Mouse (Mus musculus): ENCODE data around the gene Nceh1. TPM values are rescaled to one million over a fixed set of nuclear protein-coding genes. Genes with fewer than 3 reads are reported as not detected.
"Not testable (repeated sequence)": the region's sequence is repeated elsewhere in the genome, so short reads cannot be mapped to it uniquely, and the experiment has no call there.

The Nceh1 gene
- polyA plus RNA-seq, 1 experiment, result 49.9 TPM

DNA sequence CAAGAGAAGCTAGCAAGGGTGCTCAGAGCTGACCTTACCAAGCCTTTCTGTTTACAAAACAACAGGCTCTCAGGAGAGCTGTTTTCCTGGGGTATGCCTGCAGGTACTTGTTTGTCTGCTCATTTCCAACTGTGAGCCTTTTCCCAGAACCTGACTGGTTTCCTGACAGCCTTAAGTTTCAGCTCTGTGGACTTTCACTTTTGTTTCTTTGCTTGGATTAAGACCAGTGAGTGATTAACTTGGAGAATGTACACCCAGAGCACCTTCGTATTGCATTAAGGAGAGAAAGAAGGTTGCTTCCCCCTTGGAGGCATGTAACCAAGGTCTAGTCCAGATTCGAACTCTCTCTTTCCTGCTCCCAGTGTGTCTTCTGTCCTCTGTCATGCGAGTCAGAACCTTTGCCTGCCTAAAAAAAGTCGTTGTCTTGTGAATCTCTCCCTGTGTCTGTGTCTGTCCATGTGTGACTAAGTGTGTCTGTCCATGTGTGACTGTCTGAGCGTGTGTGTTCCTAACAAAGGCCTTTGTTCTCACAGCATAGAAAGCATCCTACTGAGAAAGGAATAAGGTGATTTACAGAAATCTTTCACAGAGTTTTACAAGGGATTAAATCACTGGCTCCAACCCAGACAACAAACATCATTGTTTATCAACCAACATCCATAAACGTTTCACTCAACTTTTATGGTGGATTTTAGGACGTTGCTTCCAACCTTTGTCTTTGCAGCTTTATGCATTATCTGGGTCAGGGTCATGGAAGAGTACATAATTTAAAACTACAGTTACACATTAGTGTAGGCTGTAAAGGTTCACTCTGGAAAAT lies 90.4 kb downstream of the Nceh1 start:
- no peak for DNase-seq (ENCODE audit: extremely low spot score in 1 of 2, low spot score in 1 of 2)

GRCm38 (mm10) chr3:27279286-27279925 lies 96.6 kb downstream of the Nceh1 start:
- not testable (repeated sequence) for DNase-seq (ENCODE audit: extremely low spot score in 1 of 2, low spot score in 1 of 2)

- no peak for DNase-seq (ENCODE audit: extremely low spot score in 1 of 2, low spot score in 1 of 2)
Measured at GRCm38 (mm10) chr3:27280280-27280749, 97.5 kb downstream of the Nceh1 start.

DNA sequence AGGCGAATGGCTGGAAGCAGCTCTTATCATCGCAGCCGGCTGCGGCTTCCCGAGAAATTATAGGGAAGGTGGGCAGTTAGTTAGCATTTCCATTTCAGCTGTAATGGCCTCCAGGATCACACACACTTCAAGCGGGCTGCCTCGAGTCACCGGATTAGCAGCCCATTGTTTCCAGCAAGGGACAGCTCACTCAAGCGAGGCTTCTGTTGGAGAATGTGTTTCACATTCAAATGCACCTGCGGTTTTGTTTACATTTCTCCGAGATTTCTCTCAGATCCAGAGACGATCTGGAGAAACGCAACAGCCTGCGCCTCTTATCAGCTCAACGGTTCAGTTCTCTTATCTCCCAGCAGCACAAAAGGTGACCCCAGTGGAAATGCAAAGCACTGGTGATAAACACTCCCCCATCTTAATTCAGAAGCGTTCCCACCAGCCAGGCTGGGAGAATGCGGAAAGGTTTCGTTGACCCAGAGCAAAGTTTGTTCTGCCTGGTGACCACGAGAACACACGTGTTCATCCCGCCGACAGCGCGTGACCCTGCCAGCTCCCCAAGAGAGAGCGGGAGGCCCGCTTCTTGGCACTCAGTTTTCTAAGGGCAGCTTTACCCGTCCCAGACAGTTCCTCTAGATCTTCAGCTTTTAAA lies 100.4 kb downstream of the Nceh1 start:
- DNase-seq (ENCODE audit: extremely low spot score in 1 of 2, low spot score in 1 of 2), result peak in 1 of 2 experiments; percentile 5

- no peak for DNase-seq (ENCODE audit: extremely low spot score in 1 of 2, low spot score in 1 of 2)
Measured at GRCm38 (mm10) chr3:27283796-27284195, 101.0 kb downstream of the Nceh1 start.

DNA sequence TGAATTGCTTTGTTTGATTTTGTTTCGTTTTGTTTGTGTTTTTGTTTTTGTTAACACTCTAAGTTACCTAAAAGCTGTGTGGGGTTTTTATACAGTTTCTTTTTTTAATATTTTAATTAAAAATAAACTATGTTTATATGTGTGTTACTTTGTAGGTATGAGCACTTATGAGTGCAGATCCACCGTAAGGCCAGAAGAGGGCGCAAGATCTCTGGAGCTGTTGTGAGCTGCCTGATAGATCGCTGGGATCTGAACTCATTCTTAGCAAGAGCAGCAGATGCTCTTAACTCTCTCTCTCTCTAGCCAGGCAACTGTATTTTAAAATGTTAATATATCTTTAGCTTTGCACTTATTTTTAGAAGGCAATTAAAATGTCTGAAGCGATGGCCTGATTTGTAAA lies 101.5 kb downstream of the Nceh1 start:
- DNase-seq (ENCODE audit: extremely low spot score in 1 of 2, low spot score in 1 of 2), result no peak

DNA sequence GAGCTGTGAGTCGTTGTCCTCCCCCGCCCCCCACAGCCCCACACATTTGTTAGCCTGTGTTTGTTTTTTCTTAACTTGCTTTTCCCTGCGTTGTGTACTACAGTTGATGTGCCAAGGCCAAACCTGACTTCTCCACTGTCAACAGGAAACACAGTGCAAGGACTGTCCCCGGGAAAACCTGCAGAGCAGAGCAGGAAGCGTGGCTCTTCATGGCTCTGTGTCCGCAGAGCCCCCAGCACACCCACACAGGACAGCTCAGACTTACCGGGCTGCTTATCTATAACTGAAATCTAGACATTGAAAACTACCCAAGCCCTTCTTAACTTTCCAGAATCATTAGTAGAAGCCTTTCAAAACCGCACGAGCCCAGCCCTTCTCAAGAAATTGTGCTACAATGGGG lies 102.3 kb downstream of the Nceh1 start:
- no peak for DNase-seq (ENCODE audit: extremely low spot score in 1 of 2, low spot score in 1 of 2)

- DNase-seq (ENCODE audit: extremely low spot score in 1 of 2, low spot score in 1 of 2), result no peak
Measured at GRCm38 (mm10) chr3:27288301-27288700, 105.5 kb downstream of the Nceh1 start.

GRCm38 (mm10) chr3:27288909-27289308 lies 106.1 kb downstream of the Nceh1 start:
- no peak for DNase-seq (ENCODE audit: extremely low spot score in 1 of 2, low spot score in 1 of 2)

DNA sequence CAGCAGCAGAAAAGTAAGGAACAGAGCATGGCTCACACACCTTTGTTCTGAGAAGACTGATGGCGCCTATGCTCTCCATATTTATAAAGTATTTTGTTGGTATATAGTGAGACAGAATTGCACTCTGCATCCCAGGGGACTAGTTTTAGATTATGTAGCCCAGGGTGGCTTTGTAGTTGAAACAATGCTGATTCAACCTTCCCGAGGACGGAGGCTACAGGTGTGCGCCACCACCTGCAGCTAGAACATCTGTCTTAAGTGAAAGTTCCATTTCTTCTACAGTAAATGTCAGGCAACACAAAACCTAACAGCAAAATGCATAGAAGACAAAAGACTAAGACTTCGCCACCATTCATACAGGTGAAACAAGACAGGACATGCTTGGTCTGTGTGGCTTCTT lies 107.5 kb downstream of the Nceh1 start:
- no peak for DNase-seq (ENCODE audit: extremely low spot score in 1 of 2, low spot score in 1 of 2)

GRCm38 (mm10) chr3:27290945-27291344 lies 108.2 kb downstream of the Nceh1 start:
- not testable (repeated sequence) for DNase-seq (ENCODE audit: extremely low spot score in 1 of 2, low spot score in 1 of 2)

DNA sequence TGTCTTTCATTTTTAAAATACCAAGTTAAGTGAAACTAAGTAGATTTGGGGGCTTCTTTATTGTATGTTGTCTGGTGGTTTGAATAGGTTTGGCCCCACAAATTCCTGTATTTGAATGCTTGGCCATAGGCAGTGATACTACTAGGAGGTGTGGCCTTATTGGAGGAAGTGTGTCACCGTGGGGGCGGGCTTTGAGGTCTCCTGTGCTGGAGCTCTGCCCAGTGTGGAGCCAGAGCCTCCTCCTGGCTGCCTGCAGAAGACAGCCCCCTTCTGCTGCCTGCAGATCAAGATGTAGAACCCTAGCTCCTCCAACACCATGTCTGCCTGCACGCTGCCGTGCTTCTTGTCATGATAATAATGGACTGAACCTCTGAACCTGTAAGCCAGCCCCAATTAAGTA lies 108.6 kb downstream of the Nceh1 start:
- not testable (repeated sequence) for DNase-seq (ENCODE audit: extremely low spot score in 1 of 2, low spot score in 1 of 2)

DNA sequence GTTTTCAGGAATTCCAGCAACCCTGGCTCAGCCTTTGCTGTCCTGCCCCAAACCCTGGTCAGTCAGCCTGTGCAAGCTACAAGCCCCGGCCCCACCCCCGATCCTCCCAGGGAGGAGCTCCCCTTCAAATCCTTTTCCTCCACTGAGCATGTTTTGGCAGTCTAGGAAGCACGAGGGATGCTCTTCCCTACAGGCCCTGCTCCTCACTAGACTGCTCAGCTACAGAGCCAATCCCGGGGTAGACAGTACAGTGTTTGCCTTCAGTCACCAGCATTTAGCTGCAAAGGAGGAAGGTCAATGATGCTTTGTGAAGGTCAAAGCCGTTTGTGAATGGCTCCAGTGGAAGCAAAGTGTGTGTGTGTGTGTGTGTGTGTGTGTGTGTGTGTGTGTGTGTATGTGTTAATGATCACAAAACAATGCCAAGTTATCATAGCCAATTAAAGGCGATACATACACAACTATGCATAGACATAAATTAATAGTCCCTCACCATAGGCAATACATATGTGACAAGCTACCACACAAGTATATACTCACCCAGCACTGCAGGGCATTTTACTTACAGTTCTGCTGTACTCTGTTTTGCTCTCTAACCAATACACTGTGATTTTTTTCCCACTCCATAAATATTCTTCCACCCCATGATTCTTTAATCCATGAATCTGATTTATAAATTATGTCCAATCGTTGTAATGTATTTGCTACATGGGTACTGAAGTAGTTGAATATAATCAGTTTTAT lies 111.0 kb downstream of the Nceh1 start:
- no peak for DNase-seq (ENCODE audit: extremely low spot score in 1 of 2, low spot score in 1 of 2)

DNA sequence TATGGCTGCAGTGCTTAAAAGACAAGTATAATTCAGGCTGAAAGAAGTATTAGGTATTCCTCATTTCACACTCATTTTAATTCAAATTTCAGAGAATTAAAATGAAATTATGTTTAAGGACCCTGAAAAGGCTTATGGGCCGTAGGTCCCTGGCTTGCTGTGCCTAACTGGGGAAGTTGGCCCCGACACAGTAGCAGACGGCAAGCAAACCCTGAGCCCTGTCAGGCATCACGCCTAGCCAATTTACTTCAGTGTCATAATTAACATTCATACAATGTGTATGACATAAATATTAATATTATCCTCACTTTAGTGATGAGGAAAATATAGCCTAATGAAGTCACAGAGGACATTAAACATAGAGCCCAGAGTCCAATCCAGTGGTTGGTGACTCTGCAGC lies 117.7 kb downstream of the Nceh1 start:
- no peak for DNase-seq (ENCODE audit: extremely low spot score in 1 of 2, low spot score in 1 of 2)

GRCm38 (mm10) chr3:27302339-27303022 lies 119.7 kb downstream of the Nceh1 start:
- DNase-seq (ENCODE audit: extremely low spot score in 1 of 2, low spot score in 1 of 2), result no peak

DNA sequence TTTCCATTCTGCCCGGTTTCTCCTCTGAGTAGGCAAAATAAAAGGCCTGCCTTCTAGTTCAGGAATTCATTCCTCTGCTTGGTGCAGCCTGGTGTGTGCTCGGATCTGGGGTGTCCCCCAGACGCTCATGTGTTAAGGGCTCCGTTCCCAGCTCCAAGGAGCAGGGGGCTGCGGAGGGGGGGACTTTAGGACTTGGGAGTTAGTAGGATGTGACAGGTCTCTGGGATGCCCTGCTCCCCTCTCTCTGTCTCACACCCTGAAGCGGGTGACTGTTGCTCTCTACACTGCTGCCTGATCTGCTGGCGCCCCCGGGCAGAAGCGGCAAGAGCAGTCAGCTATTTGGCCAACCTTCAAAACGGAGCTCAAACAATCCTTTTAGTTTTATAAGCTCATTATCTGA lies 124.0 kb downstream of the Nceh1 start:
- no peak for DNase-seq (ENCODE audit: extremely low spot score in 1 of 2, low spot score in 1 of 2)

- DNase-seq (ENCODE audit: extremely low spot score in 1 of 2, low spot score in 1 of 2), result peak in 1 of 2 experiments; percentile 30
Measured at GRCm38 (mm10) chr3:27310973-27311372, 128.2 kb downstream of the Nceh1 start.

- DNase-seq (ENCODE audit: extremely low spot score in 1 of 2, low spot score in 1 of 2), result no peak
Measured at GRCm38 (mm10) chr3:27311475-27311874, 128.7 kb downstream of the Nceh1 start.

- no peak for DNase-seq (ENCODE audit: extremely low spot score in 1 of 2, low spot score in 1 of 2)
Measured at GRCm38 (mm10) chr3:27314506-27315164, 131.9 kb downstream of the Nceh1 start.
